Mouse (Mus musculus) cerebellum, adult 9-11 months (tissue): ENCODE measurements around the gene Tmem120a.

Source experiments
- DNase-seq: peaks from one replicate; pipeline ENCODE4 v3.0.0; 2022

Tmem120a gene

GRCm38 (mm10) chr5:135705383-135705782 lies 38.9 kb downstream of the Tmem120a start:
- no peak for DNase-seq

- no peak for DNase-seq
Measured at GRCm38 (mm10) chr5:135703431-135703830, 40.8 kb downstream of the Tmem120a start.

GRCm38 (mm10) chr5:135702682-135703192 lies 41.5 kb downstream of the Tmem120a start:
- no peak for DNase-seq

GRCm38 (mm10) chr5:135702190-135702589 lies 42.1 kb downstream of the Tmem120a start:
- DNase-seq = no peak

GRCm38 (mm10) chr5:135701601-135702000 lies 42.6 kb downstream of the Tmem120a start:
- DNase-seq = no peak

GRCm38 (mm10) chr5:135697711-135698111 lies 46.5 kb downstream of the Tmem120a start:
- no peak for DNase-seq

- no peak for DNase-seq
Measured at GRCm38 (mm10) chr5:135695277-135695721, 48.9 kb downstream of the Tmem120a start.

GRCm38 (mm10) chr5:135693281-135693853 lies 50.9 kb downstream of the Tmem120a start:
- no peak for DNase-seq

- no peak for DNase-seq
Measured at GRCm38 (mm10) chr5:135691266-135691665, 53.0 kb downstream of the Tmem120a start.

- DNase-seq = no peak
Measured at GRCm38 (mm10) chr5:135690401-135690800, 53.8 kb downstream of the Tmem120a start.
